Mouse (Mus musculus) E14TG2a.4 (cell line): ENCODE measurements around the gene Clk2.
A peak's percentile ranks its signal among the peaks of the same experiment; 100 is the strongest.

Experiments
- H3K27me3 ChIP-seq: 2 replicates; pipeline ENCODE4 v1.6.1; 2014; ENCODE audit warnings: low read length, control low read depth; ENCODE audit not compliant: insufficient read depth
- H3K36me3 ChIP-seq: 2 replicates; pipeline ENCODE4 v1.6.1; 2014; ENCODE audit warnings: low read length, control low read depth; ENCODE audit not compliant: insufficient read depth
- H3K4me1 ChIP-seq: replicated peaks from 2 replicates; pipeline ENCODE4 v1.6.1; 2014; ENCODE audit warnings: low read depth, low read length, control low read depth
- H3K4me3 ChIP-seq: replicated peaks from 2 replicates; pipeline ENCODE4 v1.5.1; 2014; ENCODE audit warnings: mild to moderate bottlenecking, low read length
- H3K9me3 ChIP-seq: 2 replicates; pipeline ENCODE4 v1.6.1; 2014; ENCODE audit warnings: low read length, control low read depth
- CTCF ChIP-seq: conservative IDR thresholded peaks from 2 replicates; pipeline ENCODE4 v1.5.1; 2014; ENCODE audit warnings: low read length
- NANOG ChIP-seq: IDR thresholded peaks from 2 replicates; pipeline ENCODE4 v1.6.1; 2014; ENCODE audit warnings: borderline replicate concordance, low read length, mixed read lengths
- POU5F1 ChIP-seq: IDR thresholded peaks from 2 replicates; pipeline ENCODE4 v1.6.1; 2014; ENCODE audit warnings: low read length, borderline replicate concordance

Clk2 gene

DNA sequence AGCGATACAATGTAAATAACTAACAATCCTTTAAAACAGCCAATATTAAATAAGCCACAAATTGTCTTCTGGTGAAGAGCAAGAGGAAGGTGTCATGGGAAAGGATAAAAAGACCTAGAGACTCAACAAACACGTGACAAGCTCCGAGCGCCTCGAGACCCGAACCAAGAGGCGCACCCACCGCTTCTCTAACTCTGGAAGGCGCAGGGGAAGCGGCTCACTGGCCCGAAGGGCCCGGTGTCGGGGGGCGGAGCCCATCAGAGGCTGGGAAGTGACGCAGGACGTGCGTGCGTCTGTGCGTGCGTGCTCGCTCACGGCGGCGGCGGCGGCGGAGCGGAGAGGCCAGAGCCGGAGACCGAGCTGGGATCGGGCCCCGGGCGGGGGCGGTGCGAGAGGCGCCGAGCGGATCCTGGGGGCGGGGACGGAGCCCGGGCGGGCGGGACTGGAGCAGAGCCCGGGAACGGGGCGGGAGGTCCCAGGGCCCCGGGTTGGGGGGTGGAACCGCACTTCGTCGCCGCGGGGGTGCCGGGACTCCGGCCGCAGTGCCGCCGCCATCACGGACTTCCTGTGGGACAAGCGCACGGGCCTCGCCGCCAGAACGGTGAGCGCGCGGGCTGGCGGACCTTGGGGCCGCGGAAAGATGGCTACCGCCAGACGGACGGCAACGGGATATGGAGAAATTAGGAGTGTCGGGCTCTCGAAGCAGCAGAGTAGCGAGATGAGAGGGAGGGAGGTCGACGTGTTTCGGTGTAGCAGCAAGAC lies at the start of gene Clk2:
TSS of gene Clk2 (plus strand) at position 290 of the 762 bp plus-strand sequence.
- peaks cover 52% of the 10 kb centered on the region for H3K4me1 ChIP-seq
- peak within 1 kb of the TSS; percentile 91 for H3K4me3 ChIP-seq
- H3K36me3 ChIP-seq = peaks cover 40% of the 10 kb centered on the region
- no peak for TF ChIP-seq NANOG
- TF ChIP-seq POU5F1 = no peak
- TF ChIP-seq CTCF = no peak
- peaks cover under 1% of the 10 kb centered on the region; the same call in 1 of the 2 replicates for H3K27me3 ChIP-seq
- H3K9me3 ChIP-seq = no peaks in the 10 kb centered on the region

DNA sequence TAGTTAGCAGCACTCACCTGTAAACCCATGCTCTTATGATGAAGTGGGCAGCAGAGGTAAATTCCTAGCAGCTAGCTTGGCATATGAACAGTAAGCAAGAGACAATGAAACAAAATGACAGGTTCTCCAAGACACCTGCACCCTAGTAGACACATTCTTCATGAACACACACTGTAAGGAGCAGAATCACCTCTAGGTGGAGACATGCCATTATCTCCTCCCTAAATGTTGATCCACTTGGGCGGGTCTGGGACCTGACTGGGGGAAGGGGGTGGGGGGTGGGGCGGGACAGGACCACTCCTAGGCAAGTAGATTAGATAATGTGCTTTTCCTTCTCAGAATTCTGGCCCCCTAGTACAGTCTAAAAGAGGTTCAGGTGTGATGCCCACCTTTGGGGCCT lies 49.1 kb upstream of the Clk2 start:
- no peak overlapping the region for H3K4me3 ChIP-seq
- H3K36me3 ChIP-seq = no peaks in the 10 kb centered on the region
- peaks cover 12% of the 10 kb centered on the region; the same call in 1 of the 2 replicates for H3K27me3 ChIP-seq
- H3K9me3 ChIP-seq = no peaks in the 10 kb centered on the region
- TF ChIP-seq NANOG (no peak), POU5F1 (no peak), CTCF (peak; percentile 38; the same call in 1 of the 2 replicates)
- H3K4me1 ChIP-seq = peaks cover 14% of the 10 kb centered on the region

DNA sequence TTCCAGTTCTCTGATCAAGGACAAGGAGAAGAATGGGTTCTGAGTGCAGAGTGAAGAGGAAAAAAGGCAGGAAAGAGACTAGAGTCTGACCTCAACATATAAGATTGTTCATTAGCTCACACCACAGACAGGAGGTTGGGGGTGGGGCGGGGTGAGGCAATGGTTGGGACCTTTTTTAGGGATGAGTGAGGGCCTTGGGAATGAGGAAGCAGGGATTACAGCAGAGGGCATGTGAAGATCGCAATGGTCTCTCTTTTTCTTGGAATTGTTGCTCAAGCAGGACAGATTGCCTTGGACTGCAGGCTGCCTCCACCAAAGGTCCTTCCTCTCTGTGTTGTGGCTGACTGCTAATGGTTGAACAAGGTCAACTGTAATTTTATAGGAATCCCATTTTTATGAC lies 41.3 kb upstream of the Clk2 start:
- H3K4me1 ChIP-seq = peaks cover 3% of the 10 kb centered on the region; the same call in 1 of the 2 replicates
- H3K9me3 ChIP-seq = no peaks in the 10 kb centered on the region; the same call in 1 of the 2 replicates
- H3K36me3 ChIP-seq = no peaks in the 10 kb centered on the region
- no peak for TF ChIP-seq CTCF
- TF ChIP-seq NANOG = no peak
- TF ChIP-seq POU5F1 = no peak
- no peak overlapping the region for H3K4me3 ChIP-seq
- H3K27me3 ChIP-seq = no peaks in the 10 kb centered on the region

DNA sequence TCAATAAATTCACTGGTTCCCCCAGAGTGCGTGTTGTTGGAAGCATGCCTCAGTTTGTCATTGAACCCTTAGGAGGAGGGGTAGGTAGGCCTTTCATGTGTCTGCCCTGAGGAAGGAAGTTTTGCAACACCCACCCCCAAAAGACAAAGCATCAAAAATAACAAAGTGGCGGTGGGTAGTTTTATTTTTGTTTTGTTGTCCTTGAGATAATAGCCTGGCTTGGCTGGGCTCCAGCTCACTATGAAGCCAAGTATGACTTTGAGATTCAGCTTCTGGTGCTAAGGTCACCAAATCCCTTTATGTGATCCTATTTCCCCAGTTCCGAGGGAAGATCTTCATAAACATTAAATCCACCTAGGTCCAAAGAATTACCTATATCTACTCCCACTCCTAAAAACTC lies 40.4 kb upstream of the Clk2 start:
- Histone ChIP-seq H3K4me3 (no peak overlapping the region), H3K27me3 (no peaks in the 10 kb centered on the region), H3K4me1 (peaks cover 3% of the 10 kb centered on the region; the same call in 1 of the 2 replicates), H3K9me3 (no peaks in the 10 kb centered on the region; the same call in 1 of the 2 replicates), H3K36me3 (no peaks in the 10 kb centered on the region)
- TF ChIP-seq POU5F1 (no peak), CTCF (no peak), NANOG (no peak)

DNA sequence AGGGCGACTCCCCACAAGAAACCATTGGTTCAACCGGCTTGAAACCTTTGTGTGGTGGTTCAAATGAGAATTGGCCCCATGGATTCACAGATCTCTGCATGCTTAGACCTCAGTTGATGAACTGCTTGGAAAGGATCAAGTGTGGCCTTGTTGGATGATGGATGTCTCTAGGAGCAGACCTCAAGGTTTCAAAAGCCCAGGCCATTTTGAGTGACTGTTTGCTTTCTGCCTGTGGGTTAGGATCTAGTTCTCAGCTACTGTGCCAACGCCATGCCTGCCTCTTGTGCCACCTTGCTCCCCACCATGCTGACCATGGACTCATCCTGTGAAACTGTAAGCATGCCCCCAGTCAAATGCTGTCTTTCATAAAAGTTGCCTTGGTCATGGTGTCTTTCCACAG lies 38.6 kb upstream of the Clk2 start:
- TF ChIP-seq NANOG (no peak), POU5F1 (no peak), CTCF (no peak)
- Histone ChIP-seq H3K9me3 (no peaks in the 10 kb centered on the region; the same call in 1 of the 2 replicates), H3K4me1 (peaks cover 3% of the 10 kb centered on the region; the same call in 1 of the 2 replicates), H3K36me3 (no peaks in the 10 kb centered on the region), H3K4me3 (no peak overlapping the region), H3K27me3 (0 out of 2 replicates have a peak, but pooled peaks cover 2% of the 10 kb centered on the region)

DNA sequence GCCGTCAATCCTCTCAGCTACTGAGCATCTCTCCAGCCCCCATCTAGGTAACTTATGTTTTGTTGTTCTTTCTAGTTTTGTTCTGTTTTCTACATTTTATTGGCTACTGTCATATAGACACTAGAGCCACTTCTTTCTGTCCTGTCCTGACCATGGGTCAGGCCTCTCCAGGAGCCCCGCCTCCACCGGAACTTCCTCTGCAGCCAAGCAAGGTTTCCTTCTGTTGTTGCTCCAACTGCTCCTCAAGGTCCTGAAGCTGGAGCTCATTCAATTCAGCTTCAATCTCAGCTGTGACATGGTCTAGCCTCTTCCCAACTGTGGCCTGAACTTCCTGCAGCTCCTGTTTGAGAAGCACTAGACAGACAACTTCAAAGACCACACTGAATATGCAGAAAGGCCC lies 34.7 kb upstream of the Clk2 start:
- H3K27me3 ChIP-seq = peaks cover 36% of the 10 kb centered on the region
- no peak for TF ChIP-seq NANOG
- no peak for TF ChIP-seq CTCF
- no peak for TF ChIP-seq POU5F1
- no peaks in the 10 kb centered on the region for H3K36me3 ChIP-seq

DNA sequence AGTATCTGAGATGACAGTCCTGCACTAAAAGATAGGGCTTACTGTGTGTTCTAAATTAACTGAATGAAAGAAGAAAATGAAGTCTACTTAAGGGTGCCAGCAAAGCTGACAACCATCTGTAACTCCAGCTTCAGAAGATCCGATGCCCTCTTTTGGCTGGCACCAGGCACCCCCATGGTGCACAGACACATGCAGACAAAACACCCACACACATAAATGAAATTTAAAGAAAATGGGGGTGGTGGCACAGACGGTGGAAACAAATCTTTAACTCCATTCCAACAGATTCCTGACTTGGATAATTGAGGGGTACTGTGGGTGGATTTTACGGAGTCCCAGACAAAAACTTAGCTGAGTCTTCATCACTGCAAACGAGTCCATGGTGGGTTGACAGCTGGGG lies 32.8 kb upstream of the Clk2 start:
- TF ChIP-seq NANOG = no peak
- H3K4me3 ChIP-seq = no peak overlapping the region
- H3K27me3 ChIP-seq = peaks cover 48% of the 10 kb centered on the region
- H3K4me1 ChIP-seq = peaks cover 17% of the 10 kb centered on the region
- H3K9me3 ChIP-seq = no peaks in the 10 kb centered on the region
- no peaks in the 10 kb centered on the region for H3K36me3 ChIP-seq

More for the DNA sequence above, 34.7 kb upstream of the Clk2 start:
- peaks cover 7% of the 10 kb centered on the region for H3K4me1 ChIP-seq
- no peak overlapping the region for H3K4me3 ChIP-seq
- no peaks in the 10 kb centered on the region; the same call in 1 of the 2 replicates for H3K9me3 ChIP-seq

DNA sequence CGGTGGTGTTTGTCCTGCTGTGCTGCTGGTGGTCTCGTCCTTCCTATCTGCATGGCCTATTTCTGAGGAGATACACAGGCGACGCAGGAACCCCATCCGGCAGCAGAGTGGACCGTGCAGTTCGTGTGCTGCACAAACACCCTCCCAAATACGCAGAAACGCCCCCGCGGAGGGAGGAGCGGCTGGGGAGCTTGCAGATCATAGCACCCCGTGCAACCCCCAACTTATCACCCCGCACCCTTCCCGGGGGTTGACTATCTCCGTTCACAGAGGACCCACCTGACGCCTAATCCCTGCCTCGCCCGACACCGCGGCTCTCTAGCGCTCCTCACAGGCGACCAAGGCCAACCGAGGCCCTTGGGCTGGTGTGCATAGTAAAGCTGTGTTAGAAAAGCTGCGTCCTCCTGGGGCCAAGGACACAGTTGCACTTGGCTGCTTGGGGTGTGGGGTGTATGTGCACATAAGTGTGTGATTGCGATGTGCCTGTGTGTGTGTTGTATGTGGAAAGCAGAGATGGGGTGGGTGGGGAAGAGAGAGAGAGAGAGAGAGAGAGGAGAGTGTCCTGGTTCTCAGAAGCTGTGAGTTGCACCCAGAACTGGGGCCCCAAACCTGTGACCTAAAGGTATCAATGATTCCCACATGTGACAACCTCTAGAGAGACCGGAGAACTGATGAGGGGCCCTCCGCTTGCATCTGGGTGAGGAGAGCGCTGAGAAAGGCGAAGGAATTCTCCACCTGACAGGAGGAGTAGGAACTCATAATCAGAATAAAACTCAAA lies 32.1 kb upstream of the Clk2 start:
- Histone ChIP-seq H3K9me3 (no peaks in the 10 kb centered on the region), H3K36me3 (no peaks in the 10 kb centered on the region), H3K27me3 (peaks cover 48% of the 10 kb centered on the region), H3K4me3 (peak overlapping the region; percentile 52), H3K4me1 (peaks cover 24% of the 10 kb centered on the region)
- no peak for TF ChIP-seq NANOG
- no peak for TF ChIP-seq POU5F1
- no peak for TF ChIP-seq CTCF
